Mouse (Mus musculus) myocyte (in vitro differentiated cells): ENCODE results near the gene Kcnip2. TPM values are rescaled to one million over a fixed set of nuclear protein-coding genes. Genes with fewer than 3 reads are reported as not detected.
"Not testable (repeated sequence)": the region's sequence is repeated elsewhere in the genome, so short reads cannot be mapped to it uniquely, and the experiment has no call there.

Experiments used
- H3K27me3 ChIP-seq: one replicate; pipeline ENCODE4 v1.6.1; 2011; ENCODE audit not compliant: control insufficient read depth, insufficient read depth, insufficient read length
- H3K36me3 ChIP-seq: one replicate; pipeline ENCODE4 v1.6.1; 2011; ENCODE audit not compliant: control insufficient read depth, insufficient read depth
- H3K4me2 ChIP-seq: one replicate; pipeline ENCODE4 v1.6.1; 2011; ENCODE audit warnings: low read depth, control low read depth
- H3K4me3 ChIP-seq: one replicate; pipeline ENCODE4 v1.5.1; 2011; ENCODE audit warnings: mild to moderate bottlenecking, control low read depth, moderate library complexity
- H3K79me2 ChIP-seq: one replicate; pipeline ENCODE4 v1.6.1; 2011; ENCODE audit not compliant: control insufficient read depth, insufficient read depth
- H3ac ChIP-seq: one replicate; pipeline ENCODE4 v1.6.1; 2011; ENCODE audit not compliant: control insufficient read depth, insufficient read length
- CEBPB ChIP-seq: IDR thresholded peaks from 2 replicates; pipeline ENCODE4 v1.6.1; 2011; ENCODE audit warnings: mild to moderate bottlenecking, moderate library complexity; ENCODE audit not compliant: poor library complexity, insufficient read depth, severe bottlenecking
- E2F4 ChIP-seq: IDR thresholded peaks from one replicate; pipeline ENCODE4 v1.6.1; 2011; ENCODE audit warnings: mild to moderate bottlenecking, control low read depth, moderate library complexity; ENCODE audit not compliant: insufficient read depth
- MAX ChIP-seq: IDR thresholded peaks from one replicate; pipeline ENCODE4 v1.6.1; 2011; ENCODE audit warnings: low read depth, mild to moderate bottlenecking, control low read depth
- MYOD1 ChIP-seq, 3 experiments: IDR thresholded peaks; one replicate each; pipeline ENCODE4 v1.6.1; 2011; ENCODE audit warnings: control low read depth in 2 of 3, low read depth in 2 of 3, mild to moderate bottlenecking in 2 of 3, moderate library complexity in 1 of 3; ENCODE audit not compliant: insufficient read length in 2 of 3, control insufficient read depth in 1 of 3
- MYOG ChIP-seq, 3 experiments: IDR thresholded peaks; one replicate each; pipeline ENCODE4 v1.6.1; 2011; ENCODE audit warnings: control low read depth in 2 of 3, low read depth in 2 of 3, mild to moderate bottlenecking in 2 of 3; ENCODE audit not compliant: insufficient read length in 2 of 3, control insufficient read depth in 1 of 3, insufficient read depth in 1 of 3
- POLR2A ChIP-seq: IDR thresholded peaks from one replicate; pipeline ENCODE4 v1.6.1; 2011; ENCODE audit warnings: low read depth, mild to moderate bottlenecking, control low read depth, moderate library complexity; ENCODE audit not compliant: insufficient read length
- POLR2AphosphoS2 ChIP-seq: IDR thresholded peaks from one replicate; pipeline ENCODE4 v1.6.1; 2011; ENCODE audit warnings: low read depth, control low read depth; ENCODE audit not compliant: insufficient read length
- REST ChIP-seq: IDR thresholded peaks from one replicate; pipeline ENCODE4 v1.6.1; 2011; ENCODE audit warnings: mild to moderate bottlenecking, control low read depth, moderate library complexity; ENCODE audit not compliant: insufficient read depth, insufficient read length
- SRF ChIP-seq: IDR thresholded peaks from one replicate; pipeline ENCODE4 v1.6.1; 2011; ENCODE audit warnings: low read depth; ENCODE audit not compliant: control insufficient read depth, insufficient read length
- TCF12 ChIP-seq: IDR thresholded peaks from one replicate; pipeline ENCODE4 v1.6.1; 2011; ENCODE audit warnings: mild to moderate bottlenecking, control low read depth; ENCODE audit not compliant: poor library complexity, insufficient read depth, severe bottlenecking
- TCF3 ChIP-seq: IDR thresholded peaks from one replicate; pipeline ENCODE4 v1.6.1; 2011; ENCODE audit warnings: low read depth, control low read depth; ENCODE audit not compliant: insufficient read length
- USF1 ChIP-seq: IDR thresholded peaks from one replicate; pipeline ENCODE4 v1.6.1; 2011; ENCODE audit warnings: low read depth, mild to moderate bottlenecking, control low read depth, moderate library complexity
- polyA plus RNA-seq: library from polyadenylated mRNA; unstranded; fragments of >200 nt; fragmentation: generic; extraction: Trizol; gene quantifications from one replicate; pipeline ENCODE4 v1.2.1, GENCODE M21; 2012; ENCODE audit warnings: missing spikeins

Kcnip2 gene
- polyA plus RNA-seq, 1 experiment: 0.04 TPM

DNA sequence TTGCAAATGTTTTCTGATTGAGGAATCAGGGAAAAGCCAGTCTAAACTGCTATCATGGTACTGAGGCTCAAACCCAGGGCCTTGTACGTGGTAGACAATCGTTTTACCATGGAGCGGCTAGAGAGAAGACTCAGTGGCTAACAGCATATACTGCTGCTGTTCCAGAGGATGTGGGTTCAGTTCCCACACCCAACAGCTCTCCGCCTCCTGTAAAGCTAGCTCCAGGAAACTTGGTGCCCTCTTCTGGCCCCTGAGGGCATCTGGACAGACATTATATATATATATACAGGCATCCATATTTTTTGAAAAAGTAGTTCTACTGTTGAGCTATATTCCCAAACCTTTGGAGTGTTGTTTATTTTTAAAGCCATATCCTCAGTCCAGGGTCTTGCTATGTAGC, 8.1 kb downstream of the Kcnip2 start:
- H3ac ChIP-seq: no peak overlapping the region
- H3K4me2 ChIP-seq: no peak overlapping the region
- TF ChIP-seq TCF12: no peak
- TF ChIP-seq USF1: no peak
- TF ChIP-seq POLR2A: no peak
- TF ChIP-seq TCF3: no peak
- no peak for TF ChIP-seq SRF
- TF ChIP-seq MYOD1 (IDR thresholded peaks at IDR 0.05; ENCODE audit: control insufficient read depth in 1 of 3, insufficient read length in 2 of 3, low read depth in 2 of 3): no peak
- no peak for TF ChIP-seq MYOG (IDR thresholded peaks at IDR 0.05; ENCODE audit: control insufficient read depth in 1 of 3, insufficient read depth in 1 of 3, insufficient read length in 2 of 3, low read depth in 2 of 3)
- no peak for TF ChIP-seq MAX
- TF ChIP-seq POLR2AphosphoS2: no peak
- no peaks in the 10 kb centered on the region for H3K79me2 ChIP-seq
- peaks cover 8% of the 10 kb centered on the region for H3K27me3 ChIP-seq
- H3K4me3 ChIP-seq: no peak overlapping the region
- no peaks in the 10 kb centered on the region for H3K36me3 ChIP-seq

DNA sequence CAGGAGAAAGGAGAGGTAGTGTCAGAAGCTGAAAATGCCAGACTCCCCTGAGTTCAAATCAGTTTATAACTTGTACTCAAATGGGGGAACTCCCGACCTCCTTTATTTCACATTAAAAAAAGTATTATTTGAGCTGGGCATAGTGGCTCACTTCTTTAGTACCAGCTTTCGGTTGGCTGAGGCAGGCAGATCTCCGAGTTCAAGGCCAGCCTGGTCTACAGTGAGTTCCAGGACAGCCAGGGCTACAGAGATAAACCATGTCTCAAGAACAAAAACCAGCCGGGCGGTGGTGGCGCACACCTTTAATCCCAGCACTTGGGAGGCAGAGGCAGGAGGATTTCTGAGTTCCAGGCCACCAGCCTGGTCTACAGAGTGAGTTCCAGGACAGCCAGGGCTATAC, 10.0 kb downstream of the Kcnip2 start:
- not testable (repeated sequence) for H3ac ChIP-seq, H3K4me2 ChIP-seq, H3K79me2 ChIP-seq, H3K36me3 ChIP-seq, H3K4me3 ChIP-seq
- peaks cover 19% of the 10 kb centered on the region for H3K27me3 ChIP-seq

DNA sequence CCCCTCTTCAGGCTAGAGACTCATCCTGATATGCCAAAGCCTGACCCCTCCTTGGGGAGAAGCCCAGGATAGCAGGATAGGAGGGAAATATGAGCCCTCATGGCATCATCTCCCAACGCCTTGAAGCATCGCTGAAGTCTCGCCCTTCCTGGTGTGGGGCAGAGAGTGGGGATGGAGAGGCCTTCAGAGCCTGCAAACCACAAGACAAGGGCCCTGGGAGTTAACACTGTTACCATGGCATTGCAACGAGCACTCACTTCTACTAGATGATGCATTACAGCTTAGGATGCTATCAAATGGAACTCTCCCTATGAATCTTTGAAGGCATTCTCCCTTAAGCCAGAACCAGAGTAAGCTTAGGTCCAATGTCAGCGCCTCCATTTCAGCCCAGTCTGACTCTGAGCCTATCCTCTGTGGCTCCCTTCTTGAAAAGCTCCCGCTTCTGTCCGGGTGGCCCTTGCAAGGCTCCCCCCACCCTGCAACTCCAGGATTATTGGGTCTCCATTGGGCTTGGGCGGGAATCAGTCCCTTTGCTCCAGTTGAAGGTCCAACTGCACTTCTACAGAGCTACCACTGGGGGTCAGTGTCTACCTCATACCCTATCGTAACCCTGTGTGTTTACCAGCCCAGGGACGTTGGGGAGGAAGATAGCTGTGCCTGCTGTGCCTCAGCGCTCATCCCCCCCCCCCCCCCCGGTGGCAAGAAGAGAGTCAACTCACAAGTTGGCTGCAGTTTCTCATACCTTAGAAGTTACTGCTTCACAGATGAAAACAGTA, 11.1 kb downstream of the Kcnip2 start:
- no peaks in the 10 kb centered on the region for H3K36me3 ChIP-seq
- TF ChIP-seq CEBPB (no peak), REST (no peak), SRF (no peak), MYOD1 (IDR thresholded peaks at IDR 0.05; ENCODE audit: control insufficient read depth in 1 of 3, insufficient read length in 2 of 3, low read depth in 2 of 3) (no peak), E2F4 (no peak), TCF12 (no peak), TCF3 (no peak), POLR2AphosphoS2 (no peak), USF1 (no peak), MAX (no peak), MYOG (IDR thresholded peaks at IDR 0.05; ENCODE audit: control insufficient read depth in 1 of 3, insufficient read depth in 1 of 3, insufficient read length in 2 of 3, low read depth in 2 of 3) (no peak), POLR2A (no peak)
- peaks cover 19% of the 10 kb centered on the region for H3K27me3 ChIP-seq
- H3K79me2 ChIP-seq: no peaks in the 10 kb centered on the region
- H3K4me2 ChIP-seq: no peak overlapping the region
- H3ac ChIP-seq: no peak overlapping the region
- no peak overlapping the region for H3K4me3 ChIP-seq

DNA sequence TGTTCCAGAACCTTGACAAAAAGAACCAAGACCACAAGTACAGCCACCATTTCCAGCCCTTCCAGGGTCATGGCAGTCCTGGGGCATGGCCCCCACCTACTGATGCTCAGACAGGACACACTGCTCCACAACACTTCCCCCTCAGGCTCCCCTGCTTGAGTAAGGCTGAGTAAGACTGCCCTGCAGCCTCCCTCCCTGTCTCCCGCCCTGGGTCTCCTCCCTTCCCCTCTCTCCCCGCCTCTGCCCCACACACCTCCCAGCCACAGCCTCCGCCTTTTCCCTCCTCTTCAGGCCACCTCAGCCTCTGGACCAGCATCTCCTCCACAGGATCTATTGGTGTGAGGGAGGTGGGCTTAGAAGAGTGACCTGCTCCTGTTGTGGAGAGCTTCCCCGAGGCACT, 12.5 kb downstream of the Kcnip2 start:
- no peaks in the 10 kb centered on the region for H3K79me2 ChIP-seq
- no peak overlapping the region for H3K4me3 ChIP-seq
- no peak for TF ChIP-seq POLR2AphosphoS2
- no peak for TF ChIP-seq SRF
- no peak for TF ChIP-seq MYOD1 (IDR thresholded peaks at IDR 0.05; ENCODE audit: control insufficient read depth in 1 of 3, insufficient read length in 2 of 3, low read depth in 2 of 3)
- TF ChIP-seq USF1: no peak
- no peak for TF ChIP-seq CEBPB
- TF ChIP-seq TCF12: no peak
- TF ChIP-seq TCF3: no peak
- TF ChIP-seq MYOG (IDR thresholded peaks at IDR 0.05; ENCODE audit: control insufficient read depth in 1 of 3, insufficient read depth in 1 of 3, insufficient read length in 2 of 3, low read depth in 2 of 3): no peak
- H3K36me3 ChIP-seq: no peaks in the 10 kb centered on the region
- H3K27me3 ChIP-seq: peaks cover 19% of the 10 kb centered on the region
- H3ac ChIP-seq: no peak overlapping the region
- no peak overlapping the region for H3K4me2 ChIP-seq

DNA sequence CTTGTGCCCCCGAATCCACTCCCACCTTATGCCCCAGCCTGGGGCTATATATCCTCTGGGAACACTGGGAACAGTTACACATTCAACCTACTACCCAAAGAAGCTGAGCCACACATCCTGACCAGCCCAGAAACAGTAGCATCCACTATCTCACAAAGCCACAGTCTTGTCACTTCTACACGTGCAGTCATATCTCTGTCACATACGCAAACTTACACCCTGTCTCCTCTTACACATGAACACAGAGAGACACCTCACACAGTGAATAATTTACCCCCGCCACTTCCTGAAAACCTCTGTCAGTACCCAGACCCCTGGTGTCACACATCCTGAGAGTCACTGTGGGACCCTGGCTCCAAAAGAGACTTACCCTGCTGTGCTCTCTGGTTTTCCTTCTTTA, 13.2 kb downstream of the Kcnip2 start:
- H3K36me3 ChIP-seq: no peaks in the 10 kb centered on the region
- no peak overlapping the region for H3ac ChIP-seq
- no peak overlapping the region for H3K4me3 ChIP-seq
- no peaks in the 10 kb centered on the region for H3K79me2 ChIP-seq
- no peak overlapping the region for H3K4me2 ChIP-seq
- peaks cover 19% of the 10 kb centered on the region for H3K27me3 ChIP-seq
- no peak for TF ChIP-seq POLR2AphosphoS2
- TF ChIP-seq SRF: no peak
- no peak for TF ChIP-seq MAX
- TF ChIP-seq CEBPB: no peak
- TF ChIP-seq E2F4: no peak
- no peak for TF ChIP-seq MYOG (IDR thresholded peaks at IDR 0.05; ENCODE audit: control insufficient read depth in 1 of 3, insufficient read depth in 1 of 3, insufficient read length in 2 of 3, low read depth in 2 of 3)
- TF ChIP-seq TCF3: no peak
- no peak for TF ChIP-seq USF1
- TF ChIP-seq REST: no peak
- TF ChIP-seq TCF12: no peak
- no peak for TF ChIP-seq MYOD1 (IDR thresholded peaks at IDR 0.05; ENCODE audit: control insufficient read depth in 1 of 3, insufficient read length in 2 of 3, low read depth in 2 of 3)
- no peak for TF ChIP-seq POLR2A
